Mouse (Mus musculus) spleen, adult 2 months (tissue): ENCODE data around the gene Mmrn2.

Experiments used
- CTCF ChIP-seq: fragments of 200-500 bp; IDR thresholded peaks from 2 replicates; pipeline ENCODE4 v1.5.1; 2011; ENCODE audit warnings: mild to moderate bottlenecking, inconsistent platforms; ENCODE audit not compliant: insufficient read depth, insufficient read length, insufficient replicate concordance; ENCODE audit errors: extremely low read depth
- POLR2A ChIP-seq: fragments of 200-500 bp; IDR thresholded peaks from 2 replicates; pipeline ENCODE4 v1.6.1; 2011; ENCODE audit warnings: low read depth, low read length, inconsistent platforms

- TF ChIP-seq CTCF (no peak), POLR2A (no peak)
These were observed 11.6 kb upstream of the Mmrn2 start for GRCm38 (mm10) chr14:34363490-34364253.
